25 mouse cellular contexts compared by ENCODE assay signal in the genomic region with DNA sequence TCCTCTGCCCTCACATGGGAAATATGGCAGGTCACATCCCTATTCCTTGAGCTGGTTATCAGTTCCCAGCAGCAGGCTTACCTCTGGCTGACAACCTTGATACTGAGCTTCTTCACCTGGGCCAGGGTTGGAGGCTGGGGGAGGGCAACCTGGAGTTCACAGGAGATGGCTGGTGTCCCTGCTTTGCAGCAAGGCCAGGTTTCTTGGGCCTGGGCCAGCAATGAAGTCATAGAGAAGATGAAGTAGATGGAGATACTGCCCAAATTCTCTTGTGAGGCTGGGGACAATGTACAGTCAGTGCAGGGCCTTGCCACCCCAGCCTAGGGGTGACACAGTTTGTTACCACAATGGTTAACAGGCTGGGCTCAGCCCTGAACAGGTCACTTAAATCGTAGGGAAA. TPM values are rescaled to one million over a fixed set of nuclear protein-coding genes. Genes with fewer than 3 reads are reported as not detected.
A peak's percentile ranks its signal among the peaks of the same experiment; 100 is the strongest.
DNase-seq lines count a peak whose midpoint lies in the region; ATAC-seq and TF ChIP-seq lines count a peak whose summit lies in the region.
"Had no signal": no experiment of that assay in that cellular context is flagged by ENCODE, and none has a peak within 500 bp of the region (broad histone marks: within the 10 kb centered on the region; RNA-seq: fewer than 3 reads in every experiment).

No protein-coding gene starts in this region.

- H3K4me3 ChIP-seq in liver, adult 2 months (ENCODE audit: insufficient read depth, low read depth, low read length), result no peak overlapping the region
- H3K4me3 ChIP-seq in liver, postnatal 0 days (ENCODE audit: low read depth, low read length), result no peak overlapping the region
- H3K4me3 ChIP-seq: forebrain, embryonic 13.5 days; heart, embryonic 12.5 days; hindbrain, embryonic 13.5 days; liver, embryonic 15.5 days; lung, embryonic 15.5 days; midbrain, embryonic 10.5 days; midbrain, embryonic 15.5 days; stomach, embryonic 15.5 days had no signal

- no peak for TF ChIP-seq EP300 in liver, postnatal 0 days (IDR thresholded peaks at IDR 0.05; ENCODE audit: low read depth)

- TF ChIP-seq CTCF in liver, adult 2 months (IDR thresholded peaks at IDR 0.05; ENCODE audit: low read depth, low read length), result no peak
- TF ChIP-seq CTCF in liver, postnatal 0 days (IDR thresholded peaks at IDR 0.05; ENCODE audit: low read depth), result no peak

- 43% methylated on average over 1 of the region's 1 CpGs for WGBS in liver, adult 2 months
- 72% methylated on average over 1 of the region's 1 CpGs for WGBS in liver, postnatal 0 days (ENCODE audit: insufficient replicate concordance)

- TF ChIP-seq POLR2A in liver, adult 2 months (IDR thresholded peaks at IDR 0.05; ENCODE audit: extremely low read depth, insufficient read depth, low read length), result no peak

- H3K27me3 ChIP-seq in liver, adult 2 months (ENCODE audit: control insufficient read depth, insufficient read depth, low read length), result no peaks in the 10 kb centered on the region
- no peaks in the 10 kb centered on the region for H3K27me3 ChIP-seq in liver, postnatal 0 days (ENCODE audit: insufficient read depth, low read length)
- H3K27me3 ChIP-seq: forebrain, embryonic 13.5 days; heart, embryonic 12.5 days; hindbrain, embryonic 13.5 days; liver, embryonic 15.5 days; lung, embryonic 15.5 days; midbrain, embryonic 15.5 days; Patski; stomach, embryonic 15.5 days had no signal

- DNase-seq in cerebellum, adult 18-20 months, result peak; percentile 48 to 53
- DNase-seq in liver, adult 2 months (ENCODE audit: extremely low read depth, low read depth, low spot score), result peak; percentile 12
- no peak for DNase-seq in liver, postnatal 0 days
- DNase-seq in adrenal gland, postnatal 36 days, result peak; percentile 36 to 44
- DNase-seq in layer of hippocampus, adult 11-12 months (ENCODE audit: low spot score), result no peak
- DNase-seq: B cell, adult 2 months; gastrocnemius, postnatal 25 days; heart, adult 11 months; heart, postnatal 4 days; kidney, adult 8-10 months; layer of hippocampus, adult 9-11 months; liver; right cerebral cortex, postnatal 25 days had no signal

- H3K79me2 ChIP-seq in liver, adult 2 months (ENCODE audit: control insufficient read depth, insufficient read depth, low read length), result no peaks in the 10 kb centered on the region; the same call in 1 of the 2 replicates

- H3K9me3 ChIP-seq in liver, postnatal 0 days (ENCODE audit: low read length), result no peaks in the 10 kb centered on the region
- H3K9me3 ChIP-seq: forebrain, embryonic 13.5 days; heart, embryonic 12.5 days; hindbrain, embryonic 13.5 days; liver, embryonic 15.5 days; lung, embryonic 15.5 days; midbrain, embryonic 10.5 days; midbrain, embryonic 15.5 days; stomach, embryonic 15.5 days had no signal

- no peak overlapping the region for H3K27ac ChIP-seq in liver, adult 2 months (replicated peaks; ENCODE audit: insufficient read depth, low read depth, low read length)
- H3K27ac ChIP-seq in liver, postnatal 0 days (ENCODE audit: low read depth), result no peak overlapping the region
- H3K27ac ChIP-seq: forebrain, embryonic 13.5 days; hindbrain, embryonic 13.5 days; kidney, postnatal 0 days; liver, embryonic 15.5 days; lung, embryonic 15.5 days; midbrain, embryonic 10.5 days; midbrain, embryonic 15.5 days; stomach, embryonic 15.5 days had no signal

- no peak overlapping the region for H3K9ac ChIP-seq in liver, adult 2 months (ENCODE audit: low read depth, low read length)
- no peak overlapping the region for H3K9ac ChIP-seq in liver, postnatal 0 days (replicated peaks)
- H3K9ac ChIP-seq: forebrain, embryonic 13.5 days; heart, embryonic 12.5 days; hindbrain, embryonic 13.5 days; liver, embryonic 15.5 days; lung, embryonic 15.5 days; midbrain, embryonic 15.5 days; stomach, embryonic 15.5 days had no signal

- peaks cover 3% of the 10 kb centered on the region; the same call in 1 of the 2 replicates for H3K4me1 ChIP-seq in liver, adult 2 months (ENCODE audit: control insufficient read depth, insufficient read depth, low read length)
- peaks cover 5% of the 10 kb centered on the region for H3K4me1 ChIP-seq in liver, postnatal 0 days (ENCODE audit: insufficient read depth)
- H3K4me1 ChIP-seq: stomach, embryonic 15.5 days had no signal

- H3K4me2 ChIP-seq in liver, postnatal 0 days (ENCODE audit: low read depth, low read length), result no peak overlapping the region
- H3K4me2 ChIP-seq: forebrain, embryonic 13.5 days; heart, embryonic 12.5 days; hindbrain, embryonic 13.5 days; liver, embryonic 15.5 days; lung, embryonic 15.5 days; midbrain, embryonic 15.5 days; stomach, embryonic 15.5 days had no signal

- no peak for ATAC-seq in cerebellum, adult (ENCODE audit: insufficient number of reproducible peaks, low FRiP score, low TSS enrichment)
- no peak for ATAC-seq in liver, postnatal 0 days
- ATAC-seq: forebrain, embryonic 13.5 days; intestine, embryonic 16.5 days; midbrain, embryonic 15.5 days; Patski had no signal

- peaks cover 13% of the 10 kb centered on the region for H3K36me3 ChIP-seq in liver, adult 2 months (ENCODE audit: control insufficient read depth, insufficient read depth, low read length)
- H3K36me3 ChIP-seq in liver, postnatal 0 days (replicated peaks; ENCODE audit: insufficient read depth, low read length), result peaks cover 35% of the 10 kb centered on the region

RNA-seq across cellular contexts. Expression of a gene that starts 2.6 kb away (rescaled TPM):
- 3.4 and 6.3 TPM in 2 replicates for total RNA-seq in liver, adult 2 months (2014; rRNA removed)
- polyA plus RNA-seq in liver, adult 2 months (2012; rRNA removed), result 2.4 and 5.1 TPM in 2 replicates
- 1.9 and 2.0 TPM in 2 replicates for polyA plus RNA-seq in liver, postnatal 0 days (2015; fragmentation: Nextera tagmentation; extraction: Ambion mirVana)
- total RNA-seq in adrenal gland, postnatal 36 days (2021), result 1 to 10 TPM; 4.3 to 6.4 TPM

RNA-seq across cellular contexts. Expression of a gene that starts 9.4 kb away (rescaled TPM):
- 10.1 and 11.7 TPM in 2 replicates for total RNA-seq in liver, adult 2 months (2014; rRNA removed)
- polyA plus RNA-seq in liver, adult 2 months (2012; rRNA removed), result 21.1 and 24.9 TPM in 2 replicates
- 12.0 and 13.2 TPM in 2 replicates for polyA plus RNA-seq in liver, postnatal 0 days (2015; fragmentation: Nextera tagmentation; extraction: Ambion mirVana)
- total RNA-seq in adrenal gland, postnatal 36 days (2021), result 10 to 100 TPM; 31.8 to 35.5 TPM

RNA-seq across cellular contexts. Expression of a gene that starts 19.3 kb away (rescaled TPM):
- total RNA-seq in liver, adult 2 months (2014; rRNA removed), result 154 and 180 TPM in 2 replicates
- polyA plus RNA-seq in liver, adult 2 months (2012; rRNA removed), result 55.9 and 60.7 TPM in 2 replicates
- polyA plus RNA-seq in liver, postnatal 0 days (2015; fragmentation: Nextera tagmentation; extraction: Ambion mirVana), result 286 and 297 TPM in 2 replicates
- 100 to 1,000 TPM; 368 to 381 TPM for total RNA-seq in adrenal gland, postnatal 36 days (2021)

RNA-seq across cellular contexts. Expression of a gene that starts 43.8 kb away (rescaled TPM):
- 8.2 and 10.3 TPM in 2 replicates for total RNA-seq in liver, adult 2 months (2014; rRNA removed)
- 0.71 and 0.87 TPM in 2 replicates for polyA plus RNA-seq in liver, adult 2 months (2012; rRNA removed)
- 7.9 and 8.2 TPM in 2 replicates for polyA plus RNA-seq in liver, postnatal 0 days (2015; fragmentation: Nextera tagmentation; extraction: Ambion mirVana)
- total RNA-seq in adrenal gland, postnatal 36 days (2021), result 10 to 100 TPM; 28.9 to 29.3 TPM

Comparison
In these comparisons a context has a peak if more than half of its experiments do, and no peak if none do; other contexts are left out.
1. DNase-seq: peak in cerebellum, adult 18-20 months (2 of 2), liver, adult 2 months (single experiment) and adrenal gland, postnatal 36 days (2 of 2); none in liver, postnatal 0 days (single experiment) and layer of hippocampus, adult 11-12 months (single experiment).